Mouse (Mus musculus) adrenal gland, adult 18-20 months (tissue): ENCODE measurements around the gene Dlg4. TPM values are rescaled to one million over a fixed set of nuclear protein-coding genes. Genes with fewer than 3 reads are reported as not detected.
"Not testable (repeated sequence)": the region's sequence is repeated elsewhere in the genome, so short reads cannot be mapped to it uniquely, and the experiment has no call there.

Experiments used
- DNase-seq, 2 experiments: peaks; one replicate each; pipeline ENCODE4 v3.0.0; 2021 to 2022; ENCODE audit warnings: low spot score in 2 of 2
- total RNA-seq, 2 experiments: library from RNA; stranded (reverse); gene quantifications; 1 replicate in 1 of 2; 2 replicates in 1 of 2; pipeline ENCODE4 v1.2.3; 2021

Gene Dlg4
- total RNA-seq, 2 experiments from 2014 or later = 24.6 to 33.0 TPM

DNA sequence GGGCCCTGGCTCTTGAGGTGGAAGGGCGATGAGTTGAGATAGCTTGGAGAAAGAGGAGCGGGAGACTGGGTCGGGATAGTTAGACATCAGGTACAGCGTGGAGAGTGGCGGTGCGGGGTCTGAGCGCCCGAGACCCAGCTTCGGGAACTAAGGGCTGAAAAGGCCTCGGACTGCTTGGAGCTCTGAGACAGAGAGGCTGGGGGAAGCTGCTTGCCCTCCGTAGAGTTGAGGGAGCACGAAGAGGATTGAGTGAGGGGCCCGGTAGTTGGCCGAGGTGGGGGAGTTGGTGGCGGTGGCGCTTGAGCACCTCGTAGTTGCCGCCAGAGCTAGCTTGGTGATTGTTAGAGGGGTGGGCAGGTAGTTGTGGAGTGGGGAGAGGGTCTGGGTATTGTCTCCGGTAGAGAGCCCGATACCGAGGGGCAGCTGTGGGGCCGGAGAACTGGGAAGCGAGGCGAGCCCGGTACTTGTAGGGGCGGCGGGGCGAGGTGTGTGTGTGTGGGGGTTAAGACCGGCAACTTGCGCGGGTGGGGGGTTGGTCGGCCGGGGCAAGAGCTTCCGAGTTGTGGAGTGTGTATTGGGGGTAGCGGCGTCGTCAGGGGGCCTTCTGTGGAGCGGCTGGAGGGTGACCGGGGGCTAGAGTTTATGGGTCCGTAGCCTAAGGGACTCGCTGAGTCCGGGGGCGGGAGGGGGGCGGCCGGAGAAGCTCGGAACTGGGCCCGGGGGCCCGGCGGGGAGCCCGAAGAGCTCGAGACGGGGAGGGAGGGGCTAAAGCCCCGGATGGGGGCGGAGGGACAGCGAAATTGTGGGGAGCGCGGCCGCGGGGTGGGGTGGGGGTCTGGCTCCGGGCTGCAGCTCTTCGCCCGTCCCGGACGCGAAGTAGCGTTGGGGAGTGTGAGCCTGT, 20.3 kb upstream of the Dlg4 start:
- peak; percentile 58 to 64 for DNase-seq

DNA sequence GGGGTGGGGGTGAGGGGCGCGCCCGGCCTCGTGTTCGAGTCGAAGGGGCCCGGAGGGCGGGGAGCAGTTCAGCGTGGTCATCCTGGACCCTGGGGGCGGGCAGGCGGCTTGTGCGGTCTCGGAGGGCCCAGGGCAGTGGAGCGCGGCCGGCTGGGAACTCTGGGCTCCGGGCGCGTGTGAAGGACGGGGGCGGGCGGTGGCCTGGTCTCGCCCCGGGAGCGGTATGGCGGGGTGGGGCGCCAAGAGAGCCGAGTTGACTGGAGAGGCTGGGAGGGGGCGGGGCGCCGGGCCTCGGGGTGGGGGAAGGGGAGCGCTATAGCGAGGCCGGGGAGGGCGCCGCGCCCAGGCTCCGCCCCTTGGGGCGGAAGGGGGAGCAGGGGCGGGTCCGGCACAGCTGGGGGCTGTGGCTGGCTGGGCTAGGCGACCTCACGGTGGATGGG, 19.7 kb upstream of the Dlg4 start:
- peak; percentile 93 for DNase-seq

DNA sequence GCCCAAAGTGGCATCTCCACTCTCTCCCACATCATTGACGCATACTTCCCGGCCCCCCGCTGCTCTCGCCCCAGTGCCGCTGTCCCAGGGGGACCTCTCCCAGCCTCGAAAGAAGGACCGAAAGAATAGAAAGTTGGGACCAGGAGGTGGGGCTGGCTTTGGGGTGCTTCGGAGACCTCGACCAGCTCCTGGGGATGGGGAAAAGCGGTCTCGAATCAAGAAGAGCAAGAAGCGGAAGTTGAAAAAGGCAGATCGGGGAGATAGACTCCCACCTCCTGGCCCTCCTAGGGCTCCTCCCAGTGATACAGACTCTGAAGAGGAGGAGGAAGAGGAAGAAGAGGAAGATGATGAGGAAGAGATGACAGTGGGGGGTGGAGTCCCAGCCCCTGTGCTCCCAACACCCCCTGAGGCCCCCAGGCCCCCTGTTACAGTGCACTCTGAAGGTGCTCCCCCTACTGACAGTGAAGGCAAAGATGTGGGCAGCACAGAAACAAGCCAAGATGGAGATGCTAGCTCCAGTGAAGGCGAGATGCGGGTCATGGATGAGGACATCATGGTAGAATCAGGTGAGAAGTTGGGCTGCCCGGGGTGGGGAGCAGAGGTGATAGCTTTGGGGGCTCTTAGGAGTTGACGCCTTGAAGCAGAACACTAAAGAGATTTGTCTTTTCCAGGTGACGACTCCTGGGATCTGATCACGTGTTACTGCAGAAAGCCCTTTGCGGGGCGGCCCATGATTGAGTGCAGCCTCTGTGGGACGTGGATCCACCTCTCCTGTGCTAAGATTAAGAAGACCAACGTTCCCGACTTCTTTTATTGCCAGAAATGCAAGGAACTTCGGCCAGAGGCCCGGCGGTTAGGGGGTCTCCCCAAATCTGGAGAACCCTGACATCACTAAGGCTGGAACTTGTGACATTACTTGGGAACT, 17.9 kb upstream of the Dlg4 start:
- no peak for DNase-seq

DNA sequence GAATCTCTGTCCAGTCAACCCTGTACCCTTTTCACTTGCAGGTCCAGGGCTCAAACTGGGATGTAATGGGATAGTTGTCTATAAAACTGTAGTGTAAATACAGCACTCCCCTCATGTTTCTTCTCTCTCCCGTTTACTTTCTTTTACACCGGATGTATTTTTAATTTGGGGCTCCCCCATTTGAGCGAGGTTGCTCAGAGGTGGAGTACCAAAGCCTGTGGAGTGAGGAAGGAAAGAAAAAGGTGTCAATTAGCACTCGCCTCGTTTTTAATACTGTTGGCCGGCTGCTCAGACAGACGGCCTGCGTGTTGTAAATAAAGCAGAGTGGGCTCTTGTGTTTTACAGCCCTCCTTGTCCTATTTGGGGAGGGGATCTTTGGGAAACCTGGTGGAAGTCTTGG, 17.1 kb upstream of the Dlg4 start:
- DNase-seq = no peak

DNA sequence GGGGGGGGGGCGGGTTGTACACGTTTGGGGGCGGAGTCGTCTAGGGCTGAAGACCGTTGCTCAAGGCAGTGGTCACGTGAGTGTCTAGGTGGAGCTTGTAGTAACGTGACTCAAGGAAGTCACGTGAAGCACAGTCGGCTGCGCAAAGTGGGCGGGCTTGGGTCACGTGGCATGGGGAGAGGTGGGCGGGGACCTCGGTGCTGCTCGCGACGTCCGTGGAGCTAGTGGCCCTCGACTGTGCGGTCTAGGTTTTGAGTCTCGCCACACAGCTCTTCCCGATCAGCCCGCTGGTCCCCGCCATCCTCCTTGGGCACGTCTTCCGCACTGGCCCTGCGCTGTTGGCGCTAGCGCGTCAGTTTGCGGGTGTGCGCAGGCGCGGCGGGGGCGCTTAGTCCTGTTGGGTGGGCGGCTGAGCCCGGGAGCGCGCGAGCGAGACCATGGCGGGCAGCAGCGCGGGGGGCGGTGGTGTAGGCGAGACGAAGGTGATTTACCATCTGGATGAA, 16.3 kb upstream of the Dlg4 start, which contains the start of gene Dvl2:
Gene Dvl2, plus strand, starts transcription at position 200 of the 503 bp plus-strand sequence.
- DNase-seq = peak; percentile 80 to 81

DNA sequence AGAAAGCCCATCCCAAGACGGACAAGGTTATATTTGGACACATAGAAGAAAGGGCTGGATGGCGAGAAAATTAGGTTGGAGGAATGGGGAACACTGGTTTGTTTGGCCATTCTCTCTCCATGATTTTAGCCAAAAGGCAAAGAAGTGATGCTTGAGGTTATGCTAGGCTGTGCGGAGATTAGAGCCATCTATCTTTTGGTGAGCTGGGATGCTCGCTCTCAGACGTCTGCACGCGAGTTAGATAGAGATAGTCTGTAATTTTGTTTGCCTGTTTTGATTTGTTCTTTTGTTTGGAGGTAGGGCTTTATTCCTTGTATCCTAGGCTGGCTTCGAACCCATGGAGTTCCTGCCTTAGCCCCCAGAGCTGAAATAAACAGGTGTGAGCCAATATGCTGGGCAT, 15.6 kb upstream of the Dlg4 start:
- DNase-seq = no peak

DNA sequence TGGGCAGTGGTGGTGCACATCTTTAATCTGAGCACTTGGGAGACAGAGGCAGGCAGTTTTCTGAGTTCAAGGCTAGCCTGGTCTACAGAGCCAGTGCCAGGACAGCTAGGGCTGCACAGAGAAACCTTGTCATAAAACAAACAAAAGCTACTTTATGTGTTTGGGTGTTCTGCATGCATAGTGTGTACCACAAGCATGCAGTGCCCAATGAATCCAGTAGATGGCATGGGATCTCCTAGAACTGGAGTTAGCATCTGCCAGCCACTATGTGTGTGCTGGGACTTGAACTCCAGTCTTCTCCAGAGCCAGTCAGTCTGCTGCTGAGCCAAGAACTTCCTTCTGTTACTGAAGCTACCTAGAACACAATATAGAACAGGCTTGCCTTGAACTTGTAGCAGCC, 14.9 kb upstream of the Dlg4 start:
- no peak for DNase-seq

DNA sequence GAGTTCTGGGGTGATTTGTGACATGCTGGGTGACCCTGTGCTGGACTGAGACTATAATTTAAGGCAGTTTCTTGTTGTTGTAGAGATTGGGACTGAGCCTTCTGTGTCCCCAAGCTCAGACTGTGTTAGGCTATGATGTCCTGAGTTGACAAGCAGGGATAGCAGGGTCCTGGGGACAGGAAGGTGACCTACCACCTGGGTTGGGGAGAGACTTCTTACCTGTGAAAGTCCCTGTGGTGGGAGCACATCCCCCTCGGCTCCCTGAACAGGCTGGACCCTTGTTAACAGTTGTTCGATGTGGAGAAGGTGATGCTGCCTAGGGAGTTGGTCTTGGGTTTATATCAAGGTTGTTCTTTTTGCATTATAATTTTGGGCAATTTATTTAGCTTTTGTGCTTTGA, 14.3 kb upstream of the Dlg4 start:
- DNase-seq = no peak

DNA sequence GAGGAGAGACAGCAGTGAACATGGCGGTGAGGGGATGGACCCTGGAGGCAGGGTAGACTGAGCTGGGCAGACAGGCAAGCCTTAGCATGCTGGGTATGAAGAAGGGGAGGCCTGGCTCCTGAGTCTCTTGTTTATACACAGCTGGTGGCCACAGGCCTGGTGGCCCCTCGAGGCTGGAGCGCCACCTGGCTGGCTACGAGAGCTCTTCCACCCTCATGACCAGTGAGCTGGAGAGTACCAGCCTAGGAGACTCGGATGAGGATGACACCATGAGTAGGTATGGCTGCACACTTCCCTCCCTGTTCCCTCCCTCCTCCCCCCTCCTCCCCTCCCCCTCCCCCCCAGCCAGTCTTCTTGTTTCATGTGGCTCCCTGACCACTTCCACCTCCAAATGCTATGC, 11.2 kb upstream of the Dlg4 start:
- no peak for DNase-seq

DNA sequence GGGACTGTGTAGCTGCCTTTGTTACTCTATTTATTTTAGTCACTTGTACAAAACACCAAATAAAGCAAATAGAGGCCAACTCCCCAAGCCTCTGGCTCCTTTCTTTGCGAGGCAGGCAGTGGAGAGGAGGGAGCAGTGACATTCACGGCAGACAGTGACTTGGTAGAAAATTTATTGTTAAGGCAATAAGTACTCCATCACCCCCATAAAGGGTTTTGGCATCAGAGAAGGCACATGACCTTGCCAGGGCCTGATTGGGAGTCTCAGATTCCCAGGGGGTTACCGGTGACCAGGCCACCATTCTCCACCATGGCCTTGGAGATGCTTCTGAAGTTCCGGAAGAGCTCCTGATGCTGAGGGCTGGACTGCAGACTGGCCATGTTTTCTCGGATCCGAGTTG, 6.7 kb upstream of the Dlg4 start:
- no peak for DNase-seq

DNA sequence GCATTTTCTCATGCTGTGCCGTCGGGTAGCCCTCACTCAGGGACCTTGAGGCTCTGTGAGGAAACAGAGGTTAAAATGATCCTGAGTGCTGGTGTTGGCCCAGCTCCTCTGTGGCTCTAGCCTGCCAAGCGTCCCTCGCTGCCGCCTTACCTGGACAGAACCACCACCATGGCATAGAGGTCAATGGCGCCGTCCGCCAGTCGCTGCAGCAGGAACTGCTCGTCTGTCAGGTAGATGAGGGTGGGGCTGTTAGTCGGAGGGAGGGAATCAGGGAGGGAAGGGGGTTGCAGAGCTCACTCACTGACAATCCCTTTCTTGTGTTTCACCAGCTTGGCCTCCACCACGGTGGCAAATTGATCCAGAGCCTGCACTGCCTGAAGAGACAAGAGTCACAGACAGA, 6.2 kb upstream of the Dlg4 start:
- DNase-seq = no peak

DNA sequence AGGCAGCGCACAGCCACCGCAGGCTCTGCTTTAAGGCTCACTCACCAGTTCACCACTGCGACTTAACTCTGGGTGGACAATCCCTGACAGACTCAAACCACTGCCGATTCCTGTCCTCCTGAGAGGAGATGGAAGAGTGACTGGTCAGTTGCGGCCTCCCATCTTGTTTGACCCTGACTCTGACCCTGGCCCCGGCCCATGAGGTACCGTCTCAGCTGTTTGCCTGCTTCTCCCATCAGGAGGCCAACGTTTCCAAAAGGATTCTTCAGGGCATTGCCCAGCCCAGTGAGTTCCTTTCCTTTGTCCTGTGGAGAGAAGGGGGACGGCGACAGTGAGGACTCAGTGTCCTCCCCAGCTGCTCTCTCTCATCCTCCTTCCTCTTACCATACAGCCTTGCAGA, 5.8 kb upstream of the Dlg4 start:
- peak in 1 of 2 experiments; percentile 20 for DNase-seq

DNA sequence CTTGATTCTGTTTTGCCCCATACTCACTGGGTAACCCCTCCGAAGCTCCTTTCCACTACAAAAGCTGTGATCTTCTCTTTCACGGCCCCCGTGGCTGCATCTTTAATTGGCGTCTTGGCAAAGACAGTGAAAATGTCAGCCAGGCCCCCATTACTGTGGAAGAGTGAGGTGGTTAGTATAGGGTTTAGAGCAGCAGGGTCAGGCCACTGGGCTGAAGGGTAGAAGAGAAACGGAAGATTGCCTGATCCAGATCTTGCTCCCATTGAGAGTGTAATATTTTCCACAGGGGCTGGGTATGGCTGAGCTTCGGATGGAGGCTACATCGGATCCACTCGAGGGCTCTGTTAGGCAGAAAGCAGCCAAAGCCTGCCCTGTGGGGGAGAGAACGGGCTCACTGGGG, 3.8 kb upstream of the Dlg4 start:
- no peak for DNase-seq

DNA sequence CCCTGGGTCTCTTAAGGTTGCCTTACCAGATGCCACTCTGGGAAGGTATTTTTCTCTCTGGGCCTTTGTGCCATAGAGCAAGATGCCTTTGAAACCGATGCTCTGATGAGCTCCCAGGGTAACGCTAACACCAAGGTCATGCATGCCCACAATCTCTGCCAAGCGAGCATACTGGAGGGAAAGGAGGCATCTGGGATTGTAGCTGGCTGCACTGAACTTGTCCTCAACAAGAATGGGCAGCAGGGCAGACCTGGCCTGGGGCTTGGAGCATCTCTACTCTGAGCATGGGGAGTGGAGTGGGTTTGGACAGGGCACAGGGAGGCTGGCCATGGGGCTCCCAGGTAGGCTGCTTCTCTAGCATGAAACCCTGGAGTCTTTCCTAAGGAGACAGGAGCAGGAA, 3.3 kb upstream of the Dlg4 start:
- peak in 1 of 2 experiments; percentile 23 for DNase-seq

DNA sequence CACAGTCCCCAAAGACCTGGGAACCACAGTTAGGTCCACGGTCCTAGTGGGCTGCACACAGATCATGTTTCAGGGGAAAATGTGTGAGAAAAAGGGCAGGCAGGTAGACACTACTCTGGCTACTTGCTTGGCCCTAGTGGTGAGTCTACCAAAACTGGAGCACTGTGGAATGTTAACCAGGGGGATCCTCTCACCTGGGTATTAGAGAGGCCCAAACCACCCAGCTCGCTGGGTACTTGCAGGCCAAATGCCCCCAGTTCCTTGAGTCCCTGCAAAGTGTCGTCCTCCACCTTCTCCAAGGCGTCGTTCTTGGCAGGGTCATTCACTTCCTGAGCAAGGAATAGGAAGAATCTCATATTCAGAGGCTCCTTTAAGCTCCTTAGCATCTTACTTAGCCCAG, 2.7 kb upstream of the Dlg4 start:
- DNase-seq = peak in 1 of 2 experiments; percentile 18

DNA sequence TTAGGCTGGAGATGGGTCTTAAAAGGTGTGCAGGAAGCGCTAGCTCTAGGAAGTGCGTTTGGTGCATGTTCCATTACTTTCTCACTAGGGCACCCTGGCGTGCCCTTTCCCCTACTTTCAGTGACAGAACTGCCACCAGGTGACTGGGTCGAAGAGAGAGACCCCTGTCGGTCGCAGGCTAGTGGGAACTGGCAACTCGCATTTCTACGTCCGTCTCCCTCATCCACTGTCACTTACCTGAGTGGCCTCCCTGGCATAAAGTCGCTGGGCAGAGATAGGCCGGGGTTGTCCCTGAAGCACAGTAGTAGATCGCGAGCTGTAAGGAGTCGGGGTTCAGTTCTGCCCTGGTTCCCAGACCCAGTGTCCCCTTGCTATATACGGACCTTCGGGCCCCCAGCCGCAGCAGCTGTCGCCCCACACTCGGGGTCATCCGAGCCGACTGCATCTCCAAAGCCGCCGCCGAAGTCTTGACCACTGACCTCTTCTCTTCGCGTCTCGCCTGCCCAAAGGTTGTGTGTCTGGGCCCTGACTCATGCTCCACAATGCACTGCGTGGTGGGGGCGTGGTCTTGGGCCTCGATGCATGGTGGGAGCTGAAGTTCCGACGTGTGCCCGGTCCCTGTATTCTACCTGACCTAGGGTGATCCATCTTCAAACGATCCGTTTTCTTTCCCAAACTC, 1.7 kb upstream of the Dlg4 start, which contains the start of gene Acadvl:
Gene Acadvl, minus strand, starts transcription at position 532 of the 679 bp plus-strand sequence.
- peak; percentile 86 to 88 for DNase-seq

DNA sequence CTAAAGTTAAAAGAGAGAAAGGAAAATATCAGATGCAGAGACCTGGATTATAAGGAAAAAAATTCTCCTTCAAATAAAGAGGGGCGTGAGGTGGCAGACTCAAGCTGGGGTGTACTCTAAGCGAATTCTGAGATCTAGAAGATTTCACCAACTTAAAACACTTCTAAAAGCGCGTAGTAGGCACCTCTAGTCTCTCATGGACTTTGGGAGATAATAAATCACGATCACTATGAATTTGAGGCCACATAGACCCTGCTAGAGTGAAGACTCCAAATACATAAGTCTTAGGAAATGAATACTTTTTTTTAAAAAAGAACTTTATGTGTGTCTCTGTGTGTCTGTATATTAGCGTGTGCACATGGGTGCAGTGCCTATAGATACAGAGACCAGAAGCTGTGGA, 1.1 kb upstream of the Dlg4 start:
- no peak for DNase-seq

DNA sequence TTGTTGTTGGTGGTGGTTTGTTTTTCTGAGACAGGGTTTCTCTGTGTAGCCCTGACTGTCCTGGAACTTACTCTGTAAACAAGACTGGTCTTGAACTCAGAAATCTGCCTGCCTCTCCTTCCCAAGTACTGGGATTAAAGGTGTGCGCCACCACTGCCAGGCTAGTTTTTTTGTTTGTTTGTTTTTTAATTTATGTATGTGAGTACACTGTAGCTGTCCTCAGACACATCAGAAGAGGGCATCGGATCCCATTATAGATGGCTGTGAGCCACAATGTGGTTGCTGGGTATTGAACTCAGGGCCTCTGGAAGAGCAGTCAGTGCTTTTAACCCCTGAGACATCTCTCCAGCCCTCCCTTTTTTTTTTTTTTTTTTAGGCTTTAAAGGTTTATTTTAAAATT, 565 bp upstream of the Dlg4 start:
- DNase-seq = not testable (repeated sequence)

DNA sequence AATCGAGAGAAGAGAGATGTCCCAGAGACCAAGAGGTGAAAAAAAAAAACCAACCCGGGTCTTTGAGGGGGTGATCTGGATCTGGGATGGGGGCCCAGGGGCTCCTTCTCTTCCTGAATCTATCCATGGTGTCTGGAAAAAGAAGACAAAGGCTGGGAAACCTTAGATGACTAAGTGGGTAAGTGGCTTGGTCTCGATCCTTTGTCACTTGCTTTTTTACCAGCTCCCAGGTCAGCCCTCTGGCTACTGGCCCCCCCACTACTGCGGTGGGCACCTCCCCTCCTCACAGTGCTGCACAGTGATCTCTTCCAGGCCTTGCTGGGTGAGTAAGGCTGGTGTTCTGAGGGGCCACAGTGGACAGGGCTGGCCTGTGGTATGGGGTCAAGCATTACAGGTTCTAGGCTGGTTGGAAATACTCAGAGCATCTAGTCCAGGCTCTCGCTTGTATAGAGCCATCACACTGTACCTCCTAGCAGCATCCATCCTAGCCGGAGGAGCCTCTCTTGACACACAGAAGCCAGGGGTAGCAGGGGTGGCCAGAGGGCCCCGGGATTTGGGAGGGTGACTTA, 541 bp downstream of the Dlg4 start:
- DNase-seq = no peak

DNA sequence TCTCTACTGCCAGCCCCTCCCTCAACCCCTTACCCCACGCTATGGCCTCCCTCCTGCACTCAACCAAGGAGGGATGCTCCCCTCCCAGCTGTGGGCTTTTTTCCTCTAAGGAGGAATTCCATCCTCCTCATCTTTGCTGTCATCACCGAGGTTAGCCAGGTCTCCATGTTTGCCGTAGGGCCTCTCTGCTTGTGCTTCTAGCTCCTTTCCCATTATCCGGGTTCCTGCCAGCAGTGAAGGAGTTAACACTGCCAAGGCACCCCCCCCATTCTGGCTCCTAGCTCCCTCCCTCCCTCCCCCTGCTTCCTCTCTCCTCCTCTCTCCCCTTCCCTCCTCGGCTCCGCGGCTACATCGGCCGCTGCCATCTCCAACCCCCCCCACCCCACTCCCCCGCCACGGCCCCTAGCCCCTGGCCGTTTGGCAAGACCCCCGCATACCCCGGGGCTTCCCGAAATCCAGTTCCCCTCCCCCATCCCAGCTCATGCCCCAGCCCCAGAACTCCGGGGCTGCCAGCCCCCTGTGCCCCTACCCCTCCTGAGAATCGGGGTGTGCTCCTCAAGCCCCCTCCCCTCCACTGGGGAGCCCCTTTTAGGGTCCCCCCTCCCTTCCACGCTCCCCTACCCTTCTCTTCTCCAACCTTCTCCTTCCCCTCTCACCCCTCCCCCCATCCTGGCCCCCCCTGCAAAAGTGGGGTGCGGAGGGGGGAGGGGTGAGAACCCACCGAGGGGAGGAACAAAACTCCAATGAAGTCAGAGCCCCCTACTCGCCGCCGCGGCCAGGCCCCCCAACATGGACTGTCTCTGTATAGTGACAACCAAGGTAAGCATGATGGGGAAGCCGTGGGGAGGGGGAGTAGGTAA, 1.6 kb downstream of the Dlg4 start:
- no peak for DNase-seq
